Mouse (Mus musculus): ENCODE measurements at regions not wholly inside any gene's neighbourhood (a gene's known extent, or its start where the extent isn't known, plus 50 kb on each side); places are given as distances from the start of the nearest gene placed in this dataset.
"Not testable (repeated sequence)": the region's sequence is repeated elsewhere in the genome, so short reads cannot be mapped to it uniquely, and the experiment has no call there.

- no peak for DNase-seq (ENCODE audit: low read depth, low spot score)
Observed at GRCm38 (mm10) chr6:61042667-61043523, 118.1 kb downstream of the Mmrn1 start.

GRCm38 (mm10) chr6:61043524-61044450 is 119.0 kb downstream of the Mmrn1 start:
- no peak for DNase-seq (ENCODE audit: low read depth, low spot score)

GRCm38 (mm10) chr6:61047667-61048066 is 122.9 kb downstream of the Mmrn1 start:
- DNase-seq (ENCODE audit: low read depth, low spot score), result not testable (repeated sequence)

- DNase-seq (ENCODE audit: low read depth, low spot score), result no peak
Observed at GRCm38 (mm10) chr6:61063129-61063528, 117.0 kb upstream of the Ccser1 start.

GRCm38 (mm10) chr6:61065769-61066168 is 114.4 kb upstream of the Ccser1 start:
- peak; percentile 39 for DNase-seq (ENCODE audit: low read depth, low spot score)

GRCm38 (mm10) chr6:61066501-61067282 is 113.4 kb upstream of the Ccser1 start:
- DNase-seq (ENCODE audit: low read depth, low spot score), result no peak

GRCm38 (mm10) chr6:61067355-61068116 is 112.6 kb upstream of the Ccser1 start:
- DNase-seq (ENCODE audit: low read depth, low spot score), result no peak

- no peak for DNase-seq (ENCODE audit: low read depth, low spot score)
Observed at GRCm38 (mm10) chr6:61068117-61068489, 112.0 kb upstream of the Ccser1 start.

- DNase-seq (ENCODE audit: low read depth, low spot score), result no peak
Observed at GRCm38 (mm10) chr6:61073267-61073666, 106.9 kb upstream of the Ccser1 start.

GRCm38 (mm10) chr6:61073794-61074193 is 106.3 kb upstream of the Ccser1 start:
- DNase-seq (ENCODE audit: low read depth, low spot score), result no peak

- no peak for DNase-seq (ENCODE audit: low read depth, low spot score)
Observed at GRCm38 (mm10) chr6:61074700-61075099, 105.4 kb upstream of the Ccser1 start.

GRCm38 (mm10) chr6:61078559-61078958 is 101.6 kb upstream of the Ccser1 start:
- DNase-seq (ENCODE audit: low read depth, low spot score), result no peak

GRCm38 (mm10) chr6:61080661-61081060 is 99.5 kb upstream of the Ccser1 start:
- no peak for DNase-seq (ENCODE audit: low read depth, low spot score)

- DNase-seq (ENCODE audit: low read depth, low spot score), result no peak
Observed at GRCm38 (mm10) chr6:61083346-61083745, 96.8 kb upstream of the Ccser1 start.

- no peak for DNase-seq (ENCODE audit: low read depth, low spot score)
Observed at GRCm38 (mm10) chr6:61099348-61099981, 80.7 kb upstream of the Ccser1 start.

GRCm38 (mm10) chr6:61099982-61100365 is 80.2 kb upstream of the Ccser1 start:
- DNase-seq (ENCODE audit: low read depth, low spot score), result no peak

- DNase-seq (ENCODE audit: low read depth, low spot score), result no peak
Observed at GRCm38 (mm10) chr6:61101972-61102371, 78.2 kb upstream of the Ccser1 start.

- no peak for DNase-seq (ENCODE audit: low read depth, low spot score)
Observed at GRCm38 (mm10) chr6:61103459-61104234, 76.5 kb upstream of the Ccser1 start.

GRCm38 (mm10) chr6:61115250-61115649 is 64.9 kb upstream of the Ccser1 start:
- no peak for DNase-seq (ENCODE audit: low read depth, low spot score)

GRCm38 (mm10) chr6:61119590-61119989 is 60.5 kb upstream of the Ccser1 start:
- DNase-seq (ENCODE audit: low read depth, low spot score), result no peak
